Mouse (Mus musculus): ENCODE data around the gene Ybx3.

DNA sequence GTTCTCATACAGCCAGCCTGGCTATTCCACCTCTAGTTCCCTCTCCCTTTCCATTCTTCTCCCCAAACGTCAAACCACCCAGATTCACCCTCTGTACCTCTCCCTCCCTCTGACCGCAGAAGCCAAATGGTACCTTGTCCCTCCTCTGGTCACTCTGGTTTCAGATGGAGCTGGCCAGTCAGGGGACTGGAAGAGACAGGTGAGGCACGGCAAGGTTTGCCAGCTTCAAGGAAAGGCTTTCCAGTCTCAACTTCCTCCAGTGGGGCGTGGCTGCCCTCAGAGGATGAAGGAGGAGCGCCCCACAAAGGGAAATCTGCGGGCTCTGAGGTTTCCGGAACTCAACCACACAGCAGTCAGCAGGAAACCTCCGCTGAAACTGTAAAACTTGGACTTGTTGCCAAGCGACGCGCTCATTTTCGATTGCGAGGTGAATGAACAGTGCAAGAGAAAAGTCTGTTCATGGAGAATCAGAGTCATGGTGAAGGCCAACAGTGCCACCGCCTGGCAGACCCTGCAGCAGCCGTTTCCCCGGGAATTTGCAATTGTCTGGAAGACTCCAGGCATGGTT is 34.8 kb downstream of the Ybx3 start, which contains the start of gene Styk1:
- no peak for TF ChIP-seq POLR2A (IDR thresholded peaks at IDR 0.05; ENCODE audit: control insufficient read depth, extremely low read depth, insufficient read depth, low read length, poor library complexity)
- peak; percentile 75; the same call in 1 of the 2 replicates for TF ChIP-seq CTCF (IDR thresholded peaks at IDR 0.05; ENCODE audit: borderline replicate concordance, control insufficient read depth, extremely low read depth, insufficient read depth, low read length, poor library complexity)

All from thymus, adult 2 months (tissue).